Mouse (Mus musculus) embryonic stem cell, embryonic (primary cell): ENCODE measurements around the gene Rab15.
"Not testable (repeated sequence)": the region's sequence is repeated elsewhere in the genome, so short reads cannot be mapped to it uniquely, and the experiment has no call there.

ENCODE experiments used
- CTCF ChIA-PET, 4 experiments: fragments of 300-600 bp in 2 of 4; fragments of 350-600 bp in 2 of 4; sonication (Branson Sonifier 250); formaldehyde crosslinking; loops; one replicate each; lab custom pipeline; 2022; ENCODE audit warnings: inconsistent platforms in 2 of 4; lab: Charles Lee
- POLR2A ChIA-PET, 4 experiments: fragments of 300-600 bp in 2 of 4; fragments of 350-600 bp in 2 of 4; sonication (Branson Sonifier 250); formaldehyde crosslinking; loops; one replicate each; lab custom pipeline; 2022; ENCODE audit warnings: antibody characterized with exemption in 4 of 4, inconsistent platforms in 1 of 4; lab: Charles Lee

Gene Rab15

GRCm38 (mm10) chr12:76803700-76804252 is 18.9 kb downstream of the Rab15 start:
- POLR2A ChIA-PET: interaction anchor here in 2 of 4 experiments (0.6 to 1.9 kb wide), 7 partner anchors 9 to 109 kb away, joined by 3 to 9 read pairs (median 3); partner anchors contain the start of genes Gpx2 (in 2 of the 2) and Rab15 (in 1 of the 2)
- CTCF ChIA-PET: interaction anchor here (0.5 to 1.9 kb wide), 25 partner anchors 8 to 318 kb away, joined by 3 to 6 read pairs (median 3); partner anchors contain the start of genes Gpx2 (in 2 of the 4), Churc1 (in 1 of the 4) and Fntb (in 1 of the 4)

GRCm38 (mm10) chr12:76803028-76803427 is 19.7 kb downstream of the Rab15 start:
- ChIA-PET POLR2A (interaction anchor here in 2 of 4 experiments (1.6 to 1.9 kb wide), 2 partner anchors 15 to 19 kb away, joined by 5 to 9 read pairs; partner anchors contain the start of gene Rab15 (in 1 of the 2)), CTCF (interaction anchor here in 1 of 4 experiments (0.6 kb wide), 1 partner anchor 283 kb away, joined by 3 read pairs; no protein-coding TSS in a partner anchor)

GRCm38 (mm10) chr12:76798008-76798720 is 24.5 kb downstream of the Rab15 start:
- ChIA-PET POLR2A (interaction anchor here in 3 of 4 experiments (0.6 to 1.5 kb wide), 7 partner anchors 24 to 249 kb away, joined by 3 to 4 read pairs (median 3); partner anchors contain the start of gene Rab15 (in 1 of the 3)), CTCF (interaction anchor here in 2 of 4 experiments (0.5 to 1.1 kb wide), 3 partner anchors 11 to 1739 kb away, joined by 3 to 4 read pairs (median 3); no protein-coding TSS in a partner anchor)

DNA sequence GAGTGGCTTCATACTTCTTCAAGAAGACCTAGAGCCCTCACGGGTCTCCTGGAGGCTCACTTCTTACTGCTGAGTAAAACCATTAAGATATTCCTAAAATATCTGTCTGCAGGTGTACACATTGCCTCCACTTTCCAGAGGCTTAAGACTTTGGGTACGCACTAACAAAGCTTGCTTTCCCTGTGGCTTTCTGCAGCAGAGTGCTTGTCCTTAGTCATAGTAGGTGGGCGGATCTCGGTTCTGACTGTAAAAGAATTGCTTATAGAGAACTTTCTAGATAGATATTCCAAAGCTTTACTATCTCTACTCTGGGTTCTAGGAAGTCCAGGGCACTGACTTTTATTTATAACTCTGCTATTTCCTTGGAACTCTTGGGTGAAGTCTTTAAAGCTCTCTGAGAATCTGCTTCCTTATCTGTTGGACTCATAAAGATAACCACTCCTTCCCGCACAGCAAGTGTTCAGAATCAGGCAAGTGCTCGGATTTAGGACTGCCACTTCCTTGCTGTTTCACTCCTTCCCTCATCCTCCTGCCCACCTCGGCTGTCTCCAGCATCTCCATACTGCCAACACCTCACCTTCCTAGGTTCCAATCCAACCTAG is 25.7 kb downstream of the Rab15 start:
- ChIA-PET POLR2A (interaction anchor here in 3 of 4 experiments (0.6 to 1.6 kb wide), 11 partner anchors 9 to 201 kb away, joined by 3 to 8 read pairs (median 4); partner anchors contain the start of gene Max (in 1 of the 3)), CTCF (interaction anchor here in 1 of 4 experiments (1.0 to 1.1 kb wide), 2 partner anchors 9 to 36 kb away, joined by 3 read pairs; no protein-coding TSS in a partner anchor)

DNA sequence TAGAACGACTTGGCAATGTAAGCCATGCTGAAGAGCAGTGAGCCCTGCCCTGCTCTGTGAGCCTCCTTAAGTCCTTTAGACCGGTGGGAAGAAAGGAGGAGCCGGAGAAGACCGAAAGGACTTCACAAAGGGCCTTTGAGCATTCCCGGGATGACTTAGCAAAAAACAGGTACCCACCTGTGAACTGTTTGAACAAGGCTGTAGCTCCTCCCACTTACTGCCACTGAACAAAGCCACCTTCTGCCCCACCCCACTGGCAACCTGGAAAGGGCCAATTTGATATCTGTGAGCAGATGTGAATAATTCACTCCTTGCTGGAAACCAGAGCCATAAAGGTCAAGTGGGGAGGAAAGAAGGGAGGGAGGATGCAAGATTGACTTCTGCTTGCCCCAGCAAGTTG is 27.4 kb downstream of the Rab15 start, which contains the start of gene Gpx2:
Gene Gpx2 (minus strand): TSS at position 205 of the 400 bp plus-strand sequence.
- CTCF ChIA-PET: interaction anchor here in 2 of 4 experiments (0.9 to 1.8 kb wide), 2 partner anchors 9 kb away, joined by 3 to 6 read pairs; no protein-coding TSS in a partner anchor
- POLR2A ChIA-PET: interaction anchor here in 2 of 4 experiments (0.8 to 2.1 kb wide), 16 partner anchors 9 to 442 kb away, joined by 3 to 10 read pairs (median 3); partner anchors contain the start of gene Fut8 (in 1 of the 2)

- POLR2A ChIA-PET: not testable (repeated sequence)
- CTCF ChIA-PET: interaction anchor here in 2 of 4 experiments (0.7 to 1.0 kb wide), 3 partner anchors 11 to 201 kb away, joined by 3 to 4 read pairs (median 3); no protein-coding TSS in a partner anchor
Measured at GRCm38 (mm10) chr12:76792540-76792939, 30.2 kb downstream of the Rab15 start.

DNA sequence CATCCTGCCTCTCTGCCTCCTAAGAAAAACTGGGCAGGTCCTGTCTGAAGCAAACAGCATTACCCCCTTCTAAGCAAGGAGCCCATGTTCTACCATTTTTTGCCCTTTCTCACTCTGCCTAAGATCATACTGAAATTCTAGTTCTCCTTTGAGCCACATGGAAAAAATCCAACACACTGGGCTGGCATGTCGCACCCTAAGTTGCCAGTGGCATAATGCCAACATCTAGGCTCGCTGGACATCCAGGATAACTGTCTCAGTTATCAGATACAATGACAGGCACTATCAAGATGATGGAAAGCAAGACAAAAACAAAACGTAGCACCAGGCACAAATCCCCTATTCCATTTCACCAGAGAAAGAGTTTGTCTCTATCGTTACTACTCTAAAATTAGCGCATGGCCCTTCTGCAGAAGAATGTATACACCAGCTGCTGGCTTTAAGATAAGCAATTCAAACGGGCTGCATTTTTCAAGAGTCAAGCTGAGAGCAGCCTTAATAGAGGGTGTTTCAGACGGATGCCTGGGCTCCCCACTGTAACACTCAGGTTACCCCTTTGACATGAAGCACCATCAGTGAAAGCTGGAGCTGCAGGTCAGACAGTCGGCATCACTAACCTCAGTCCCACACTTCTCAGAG is 32.1 kb downstream of the Rab15 start:
- POLR2A ChIA-PET: no interaction called here
- CTCF ChIA-PET: no interaction called here

DNA sequence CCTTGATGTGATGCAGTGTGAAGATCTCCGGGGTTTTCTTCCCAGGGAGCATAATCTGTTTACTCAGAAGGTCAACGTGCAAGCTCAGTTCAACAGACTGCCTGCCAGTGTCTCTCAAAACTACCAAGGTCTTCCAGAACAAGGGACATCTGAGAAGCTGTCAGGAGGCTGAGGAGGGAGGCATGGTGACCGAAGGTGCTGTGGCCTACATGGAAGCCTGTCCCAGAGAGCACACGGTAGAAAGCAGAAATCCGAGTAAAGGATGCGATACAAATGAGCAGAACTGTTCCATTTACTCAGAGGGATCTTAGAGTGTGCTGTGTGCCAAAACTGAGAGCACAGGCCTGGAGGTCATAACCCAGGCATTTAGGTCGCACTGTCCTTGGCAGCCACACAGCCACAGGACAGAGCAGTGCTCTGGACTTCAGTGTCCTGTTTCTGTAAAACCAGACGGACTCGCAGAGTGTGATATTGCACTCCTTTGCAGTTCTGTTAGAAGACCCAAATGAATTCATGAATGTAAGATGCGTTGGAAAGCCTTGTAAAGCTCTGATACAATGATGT is 38.6 kb downstream of the Rab15 start:
- ChIA-PET CTCF (interaction anchor here in 1 of 4 experiments (1.6 kb wide), 1 partner anchor 32 kb away, joined by 8 read pairs; no protein-coding TSS in a partner anchor), POLR2A (interaction anchor here in 2 of 4 experiments (0.6 to 1.8 kb wide), 6 partner anchors 10 to 380 kb away, joined by 3 to 7 read pairs (median 3); partner anchors contain the start of genes Gpx2 (in 2 of the 2) and Hspa2 (in 1 of the 2))

- CTCF ChIA-PET: interaction anchor here in 3 of 4 experiments (0.6 to 0.9 kb wide), 3 partner anchors 13 to 52 kb away, joined by 3 to 5 read pairs (median 3); no protein-coding TSS in a partner anchor
Measured at GRCm38 (mm10) chr12:76780639-76781468, 41.9 kb downstream of the Rab15 start.

DNA sequence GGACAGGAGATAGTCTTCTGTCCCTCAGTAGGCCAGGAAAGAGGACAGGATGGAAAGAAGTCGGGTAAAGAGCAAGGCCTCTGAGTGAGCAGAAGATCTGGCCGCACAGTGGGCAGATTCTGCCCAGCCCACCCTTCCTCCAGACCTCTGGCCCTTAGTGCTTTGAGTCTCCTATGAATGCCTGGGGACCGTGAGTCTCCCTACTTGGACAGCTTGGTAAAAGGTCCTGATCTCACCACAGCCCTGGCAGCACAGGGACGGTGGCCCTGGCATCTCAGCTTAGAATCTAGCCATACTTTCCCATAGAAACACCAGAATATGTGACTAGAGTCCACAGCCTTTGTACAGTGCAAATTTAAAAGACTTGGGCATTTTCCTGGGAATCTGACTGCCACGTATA is 42.8 kb downstream of the Rab15 start:
- POLR2A ChIA-PET: interaction anchor here in 1 of 4 experiments (1.1 kb wide), 1 partner anchor 229 kb away, joined by 3 read pairs; no protein-coding TSS in a partner anchor

More at GRCm38 (mm10) chr12:76780639-76781468, 41.9 kb downstream of the Rab15 start:
- POLR2A ChIA-PET: interaction anchor here in 1 of 4 experiments (0.6 to 1.1 kb wide), 2 partner anchors 230 to 252 kb away, joined by 3 read pairs; no protein-coding TSS in a partner anchor

DNA sequence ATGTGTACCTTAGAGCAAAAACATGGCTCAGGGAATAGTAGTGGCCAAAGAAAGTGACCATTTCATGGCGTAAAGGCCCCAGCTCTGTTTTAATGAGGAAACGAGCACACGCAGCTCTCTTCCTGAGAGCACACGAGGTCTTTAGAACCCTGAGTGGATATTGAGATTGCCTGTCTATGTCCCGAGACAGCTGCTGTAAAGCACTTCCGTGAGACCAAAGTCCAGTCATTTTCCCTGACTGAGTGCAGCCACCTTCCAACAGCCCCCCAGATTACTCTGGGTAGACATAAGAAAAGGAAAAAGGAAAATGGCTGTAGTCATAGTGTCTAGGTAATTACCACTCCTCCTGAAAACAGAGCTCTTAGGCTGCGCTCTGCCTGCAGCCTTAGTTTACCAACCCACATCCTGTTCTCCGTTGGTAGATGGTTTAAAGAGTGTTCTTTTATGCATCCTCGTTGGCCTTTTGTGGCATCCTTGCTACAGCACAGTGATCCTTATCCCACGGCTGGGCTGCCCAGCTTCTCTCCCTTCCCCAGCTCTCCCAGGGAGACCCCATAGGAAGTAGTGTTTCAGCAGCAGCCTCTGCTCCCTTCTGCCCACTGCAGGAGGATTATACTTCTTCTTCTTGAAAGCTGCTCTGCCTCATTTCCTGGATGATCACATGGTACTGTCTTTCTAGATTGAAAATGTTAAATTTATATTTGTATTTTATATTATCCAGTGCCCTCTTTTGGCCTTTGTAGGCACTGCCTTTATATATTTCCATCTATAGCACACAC is 44.2 kb downstream of the Rab15 start:
- POLR2A ChIA-PET: interaction anchor here in 2 of 4 experiments (0.5 kb wide), 2 partner anchors 38 to 1427 kb away, joined by 4 to 7 read pairs; no protein-coding TSS in a partner anchor
- CTCF ChIA-PET: interaction anchor here in 3 of 4 experiments (0.6 to 1.6 kb wide), 13 partner anchors 10 to 374 kb away, joined by 3 to 9 read pairs (median 3); partner anchors contain the start of gene Hspa2 (in 1 of the 3)

More for the DNA sequence above, 42.8 kb downstream of the Rab15 start:
- CTCF ChIA-PET: interaction anchor here in 2 of 4 experiments (0.6 to 0.9 kb wide), 2 partner anchors 36 to 53 kb away, joined by 3 read pairs; no protein-coding TSS in a partner anchor

DNA sequence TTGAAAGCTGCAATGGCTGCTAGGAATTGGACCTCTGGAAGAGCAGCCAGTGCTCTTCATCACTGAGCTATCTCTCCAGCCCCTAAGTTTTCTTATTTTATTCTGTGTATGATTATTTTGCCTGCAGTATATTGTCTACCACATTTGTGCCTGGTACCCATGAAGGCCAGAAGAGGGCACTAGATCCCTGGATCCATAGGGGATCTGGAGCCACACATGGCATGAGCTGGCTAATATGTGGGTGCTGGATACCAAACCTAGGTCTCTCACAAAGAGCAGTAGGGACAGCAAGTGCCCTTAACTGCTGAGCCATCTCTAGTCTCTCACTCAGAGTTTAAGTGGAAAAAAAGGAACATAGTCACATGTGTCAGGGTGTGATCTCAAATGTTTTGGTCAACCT is 44.9 kb downstream of the Rab15 start:
- ChIA-PET POLR2A (interaction anchor here in 2 of 4 experiments (0.5 kb wide), 2 partner anchors 39 to 1427 kb away, joined by 4 to 7 read pairs; no protein-coding TSS in a partner anchor), CTCF (interaction anchor here in 3 of 4 experiments (0.6 to 1.6 kb wide), 14 partner anchors 10 to 374 kb away, joined by 3 to 9 read pairs (median 3); partner anchors contain the start of gene Hspa2 (in 1 of the 3))

GRCm38 (mm10) chr12:76776898-76777297 is 45.8 kb downstream of the Rab15 start:
- CTCF ChIA-PET: interaction anchor here in 2 of 4 experiments (0.7 to 1.2 kb wide), 4 partner anchors 48 to 373 kb away, joined by 3 to 5 read pairs (median 3); partner anchors contain the start of gene Hspa2 (in 1 of the 2)
- POLR2A ChIA-PET: no interaction called here

DNA sequence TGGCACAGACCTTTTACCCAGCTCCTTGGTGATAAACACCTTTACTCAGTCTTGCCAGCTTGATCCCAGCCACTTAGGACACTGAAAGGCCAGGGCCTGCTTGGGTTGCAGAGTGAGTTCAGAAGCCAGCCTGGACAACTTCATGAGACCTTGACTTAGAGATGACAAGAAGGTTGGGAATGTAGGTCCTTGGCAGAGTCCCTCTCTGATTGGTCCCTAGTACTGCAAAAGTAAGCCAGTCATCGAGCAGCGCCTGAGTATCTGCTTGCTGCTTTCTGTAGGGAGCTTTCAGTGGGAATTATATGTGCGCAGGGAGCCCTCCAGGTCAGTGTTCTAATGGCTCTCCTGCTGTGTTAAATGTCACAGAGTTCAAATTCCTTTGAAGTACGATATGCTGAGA is 47.6 kb downstream of the Rab15 start:
- ChIA-PET POLR2A (interaction anchor here in 1 of 4 experiments (1.3 kb wide), 1 partner anchor 10 kb away, joined by 3 read pairs; the partner anchor contains the start of genes Churc1 and Fntb), CTCF (no interaction called here)
